ENCODE assay signal across 18 mouse cellular contexts in genomic region chr17:5744016-5744415, GRCm38 (mm10).
A peak's percentile ranks its signal among the peaks of the same experiment; 100 is the strongest.
DNase-seq lines count a peak whose midpoint lies in the region; ATAC-seq and TF ChIP-seq lines count a peak whose summit lies in the region.
"Had no signal": no experiment of that assay in that cellular context is flagged by ENCODE, and none has a peak within 500 bp of the region (broad histone marks: within the 10 kb centered on the region; RNA-seq: fewer than 3 reads in every experiment).

No protein-coding gene starts in this region.

- no peaks in the 10 kb centered on the region for H3K4me1 ChIP-seq in heart, embryonic 11.5 days (ENCODE audit: control insufficient read depth, insufficient read depth, low read length)
- H3K4me1 ChIP-seq in testis, adult 2 months (ENCODE audit: control insufficient read depth, insufficient read depth, low read length) = no peaks in the 10 kb centered on the region; the same call in 1 of the 2 replicates

- 89% methylated on average over 5 of the region's 5 CpGs for WGBS in heart, embryonic 11.5 days (ENCODE audit: insufficient replicate concordance)

- H3K4me2 ChIP-seq in heart, embryonic 11.5 days = no peak overlapping the region

- H3K9me3 ChIP-seq in heart, embryonic 11.5 days (replicated peaks; ENCODE audit: control insufficient read depth, low read length) = no peaks in the 10 kb centered on the region

- H3K27ac ChIP-seq in heart, embryonic 11.5 days (ENCODE audit: low read depth, low read length) = no peak overlapping the region
- no peak overlapping the region for H3K27ac ChIP-seq in testis, adult 2 months (ENCODE audit: control insufficient read depth, insufficient read depth, low read depth, low read length)

- DNase-seq in heart, adult 11 months = peak; percentile 84
- DNase-seq in testis, postnatal 10 days (ENCODE audit: low spot score) = no peak
- DNase-seq: adrenal gland, adult 2 months; adrenal gland, adult 8-10 months; adrenal gland, postnatal 10 days; adrenal gland, postnatal 14 days; adrenal gland, postnatal 25 days; adrenal gland, postnatal 36 days; B cell, adult 2 months; cerebellum, adult 11 months; cerebellum, adult 11-12 months; cerebellum, adult 18-20 months had no signal

- H3K4me3 ChIP-seq in heart, embryonic 11.5 days (ENCODE audit: low read depth, low read length) = no peak overlapping the region
- H3K4me3 ChIP-seq in testis, adult 2 months (ENCODE audit: control insufficient read depth, low read depth, low read length) = peak overlapping the region; percentile 32; the same call in 1 of the 2 replicates

- ATAC-seq in heart, embryonic 11.5 days (replicated peaks; ENCODE audit: insufficient number of reproducible peaks, low FRiP score, low TSS enrichment) = no peak
- ATAC-seq: activated CD4-positive, CD25-positive, alpha-beta regulatory T cell, adult 4 months; CD4-positive, CD25-positive, alpha-beta regulatory T cell, adult 4 months; Patski had no signal

- no peak for TF ChIP-seq CTCF in testis, adult 2 months (IDR thresholded peaks at IDR 0.05; ENCODE audit: control insufficient read depth, insufficient read depth, insufficient replicate concordance, low read depth, low read length)

- peak; percentile 55; the same call in 1 of the 2 replicates for TF ChIP-seq POLR2A in testis, adult 2 months (IDR thresholded peaks at IDR 0.05; ENCODE audit: control insufficient read depth, low read depth, low read length)

- no peaks in the 10 kb centered on the region for H3K36me3 ChIP-seq in heart, embryonic 11.5 days (ENCODE audit: control insufficient read depth, insufficient read depth, low read length)
- no peaks in the 10 kb centered on the region for H3K36me3 ChIP-seq in testis, adult 2 months (ENCODE audit: control insufficient read depth, insufficient read depth, low read length)

- H3K9ac ChIP-seq in heart, embryonic 11.5 days (ENCODE audit: low read depth, low read length) = no peak overlapping the region

- H3K27me3 ChIP-seq in heart, embryonic 11.5 days (ENCODE audit: control insufficient read depth, insufficient read depth, low read length) = no peaks in the 10 kb centered on the region
- no peaks in the 10 kb centered on the region for H3K27me3 ChIP-seq in testis, adult 2 months (ENCODE audit: control insufficient read depth, insufficient read depth, low read length)
- H3K27me3 ChIP-seq: CH12.LX, Patski had no signal
